Mouse (Mus musculus) 3T3-L1 (cell line): ENCODE results near the gene Rhbdf1.

ENCODE experiments used
- DNase-seq: peaks from one replicate; pipeline ENCODE4 v3.0.0-alpha.2; 2015; ENCODE audit warnings: low read depth, low spot score

Rhbdf1 gene

GRCm38 (mm10) chr11:32238093-32238860 is 16.2 kb upstream of the Rhbdf1 start:
- peak; percentile 78 for DNase-seq

- no peak for DNase-seq
Observed at GRCm38 (mm10) chr11:32237411-32237795, 15.3 kb upstream of the Rhbdf1 start.

- DNase-seq, result peak; percentile 85
Observed at GRCm38 (mm10) chr11:32236712-32237410, 14.8 kb upstream of the Rhbdf1 start.

GRCm38 (mm10) chr11:32236132-32236531 is 14.0 kb upstream of the Rhbdf1 start:
- no peak for DNase-seq

GRCm38 (mm10) chr11:32235646-32236045 is 13.5 kb upstream of the Rhbdf1 start:
- DNase-seq, result peak; percentile 61

GRCm38 (mm10) chr11:32234816-32235485 is 12.9 kb upstream of the Rhbdf1 start:
- DNase-seq, result no peak

- no peak for DNase-seq
Observed at GRCm38 (mm10) chr11:32233895-32234294, 11.8 kb upstream of the Rhbdf1 start.

- DNase-seq, result no peak
Observed at GRCm38 (mm10) chr11:32232848-32233247, 10.7 kb upstream of the Rhbdf1 start.

- DNase-seq, result no peak
Observed at GRCm38 (mm10) chr11:32231125-32231524, 9.0 kb upstream of the Rhbdf1 start.

- no peak for DNase-seq
Observed at GRCm38 (mm10) chr11:32230220-32230619, 8.1 kb upstream of the Rhbdf1 start.

- DNase-seq, result no peak
Observed at GRCm38 (mm10) chr11:32228292-32228845, 6.3 kb upstream of the Rhbdf1 start.

- DNase-seq, result no peak
Observed at GRCm38 (mm10) chr11:32227555-32227954, 5.5 kb upstream of the Rhbdf1 start.

- no peak for DNase-seq
Observed at GRCm38 (mm10) chr11:32227041-32227440, 4.9 kb upstream of the Rhbdf1 start.

- peak; percentile 83 for DNase-seq
Observed at GRCm38 (mm10) chr11:32226124-32226871, 4.2 kb upstream of the Rhbdf1 start, which contains the start of gene Mpg. Mpg (plus strand) TSS chr11:32226505.

- DNase-seq, result peak; percentile 89
Observed at GRCm38 (mm10) chr11:32225222-32226104, 3.4 kb upstream of the Rhbdf1 start.

GRCm38 (mm10) chr11:32224468-32225139 is 2.5 kb upstream of the Rhbdf1 start:
- peak; percentile 97 for DNase-seq

GRCm38 (mm10) chr11:32223297-32223967 is 1.3 kb upstream of the Rhbdf1 start:
- peak; percentile 56 for DNase-seq

GRCm38 (mm10) chr11:32222570-32223194 is 582 bp upstream of the Rhbdf1 start:
- peak; percentile 54 for DNase-seq
